27 mouse cellular contexts compared by ENCODE assay signal in genomic region chr6:92857761-92858160, GRCm38 (mm10). TPM values are rescaled to one million over a fixed set of nuclear protein-coding genes. Genes with fewer than 3 reads are reported as not detected.
DNase-seq lines count a peak whose midpoint lies in the region; ATAC-seq and TF ChIP-seq lines count a peak whose summit lies in the region.
"Had no signal": no experiment of that assay in that cellular context is flagged by ENCODE, and none has a peak within 500 bp of the region (broad histone marks: within the 10 kb centered on the region; RNA-seq: fewer than 3 reads in every experiment).

No protein-coding gene starts in this region.

- DNase-seq in gastrocnemius, adult 2 months: no peak
- no peak for DNase-seq in gastrocnemius, postnatal 10 days
- no peak for DNase-seq in kidney, adult 11 months
- DNase-seq in kidney, postnatal 0 days (ENCODE audit: low spot score): no peak
- no peak for DNase-seq in kidney, adult 8-10 months
- DNase-seq in cerebellum, adult 9-11 months: no peak
- DNase-seq: adrenal gland, adult 2 months; adrenal gland, postnatal 10 days; adrenal gland, postnatal 25 days; cerebellum, adult 11-12 months; cerebellum, adult 2 months; cerebellum, adult 9-10 months; cerebellum, postnatal 14 days; cerebellum, postnatal 36 days; embryo, embryonic 11 days had no signal

- intact Hi-C loops in gastrocnemius, adult 2 months (cut with DNase I): no loop called here

- no peak overlapping the region for H3K4me2 ChIP-seq in kidney, embryonic 15.5 days
- no peak overlapping the region for H3K4me2 ChIP-seq in kidney, postnatal 0 days (ENCODE audit: low read length)
- H3K4me2 ChIP-seq: embryonic facial prominence, embryonic 13.5 days; embryonic facial prominence, embryonic 15.5 days; forebrain, embryonic 12.5 days had no signal

- WGBS in kidney, embryonic 15.5 days: 87% methylated on average over 13 of the region's 13 CpGs
- 88% methylated on average over 13 of the region's 13 CpGs for WGBS in kidney, postnatal 0 days

- H3K27me3 ChIP-seq in kidney, embryonic 15.5 days: no peaks in the 10 kb centered on the region
- no peaks in the 10 kb centered on the region for H3K27me3 ChIP-seq in kidney, postnatal 0 days (ENCODE audit: insufficient read depth, low read length)
- H3K27me3 ChIP-seq: embryonic facial prominence, embryonic 13.5 days; embryonic facial prominence, embryonic 15.5 days; forebrain, embryonic 12.5 days had no signal

- no peak overlapping the region for H3K9ac ChIP-seq in kidney, embryonic 15.5 days
- no peak overlapping the region for H3K9ac ChIP-seq in kidney, postnatal 0 days (ENCODE audit: low read depth, low read length)
- H3K9ac ChIP-seq: embryonic facial prominence, embryonic 13.5 days; embryonic facial prominence, embryonic 15.5 days; forebrain, embryonic 12.5 days had no signal

- no peak for ATAC-seq in kidney, embryonic 15.5 days (replicated peaks; ENCODE audit: low FRiP score)
- ATAC-seq in kidney, postnatal 0 days (replicated peaks; ENCODE audit: low FRiP score, low read depth): no peak
- ATAC-seq: forebrain, embryonic 14.5 days; forebrain, embryonic 16.5 days had no signal

- no peak overlapping the region for H3K4me3 ChIP-seq in gastrocnemius, adult 2 months
- no peak overlapping the region for H3K4me3 ChIP-seq in kidney, embryonic 15.5 days (replicated peaks)
- H3K4me3 ChIP-seq in kidney, postnatal 0 days (replicated peaks; ENCODE audit: low read depth, low read length): no peak overlapping the region
- H3K4me3 ChIP-seq: embryonic facial prominence, embryonic 13.5 days; embryonic facial prominence, embryonic 15.5 days; erythroblast, embryonic 14.5 days; forebrain, embryonic 10.5 days; forebrain, embryonic 12.5 days had no signal

- no peak for TF ChIP-seq CTCF in gastrocnemius, adult 2 months (IDR thresholded peaks at IDR 0.05)
- no peak for TF ChIP-seq CTCF in kidney, postnatal 0 days (IDR thresholded peaks at IDR 0.05; ENCODE audit: low read depth)

- H3K27ac ChIP-seq in gastrocnemius, adult 2 months: peak overlapping the region; percentile 70
- H3K27ac ChIP-seq in kidney, embryonic 15.5 days: peak overlapping the region; percentile 37; the same call in 1 of the 2 replicates
- H3K27ac ChIP-seq in kidney, postnatal 0 days: peak overlapping the region; percentile 76
- H3K27ac ChIP-seq: embryonic facial prominence, embryonic 13.5 days; embryonic facial prominence, embryonic 15.5 days; forebrain, embryonic 10.5 days; forebrain, embryonic 12.5 days had no signal

- peaks cover 22% of the 10 kb centered on the region for H3K4me1 ChIP-seq in kidney, embryonic 15.5 days
- peaks cover 6% of the 10 kb centered on the region for H3K4me1 ChIP-seq in kidney, postnatal 0 days (replicated peaks; ENCODE audit: insufficient read depth, low read length)
- H3K4me1 ChIP-seq: embryonic facial prominence, embryonic 15.5 days; forebrain, embryonic 12.5 days had no signal

- H3K36me3 ChIP-seq in kidney, embryonic 15.5 days: peaks cover 64% of the 10 kb centered on the region
- H3K36me3 ChIP-seq in kidney, postnatal 0 days (ENCODE audit: insufficient read depth, low read length): peaks cover 29% of the 10 kb centered on the region; the same call in 1 of the 2 replicates
- H3K36me3 ChIP-seq: embryonic facial prominence, embryonic 15.5 days; forebrain, embryonic 12.5 days had no signal

- no peaks in the 10 kb centered on the region for H3K9me3 ChIP-seq in kidney, embryonic 15.5 days (replicated peaks)
- no peaks in the 10 kb centered on the region for H3K9me3 ChIP-seq in kidney, postnatal 0 days (replicated peaks; ENCODE audit: low read length)
- H3K9me3 ChIP-seq: embryonic facial prominence, embryonic 13.5 days; embryonic facial prominence, embryonic 15.5 days; forebrain, embryonic 10.5 days; forebrain, embryonic 12.5 days had no signal

RNA-seq across cellular contexts. Expression of gene Gm15737, which starts 11.4 kb away (rescaled TPM):
- total RNA-seq in gastrocnemius, adult 2 months (2021): under 1 TPM; 0.50 to 0.51 TPM
- total RNA-seq in gastrocnemius, postnatal 10 days (2021): under 1 TPM; 0.68 to 0.92 TPM
- 0.06 and 0.08 TPM in 2 replicates for polyA plus RNA-seq in kidney, embryonic 15.5 days (2015; fragmentation: Nextera tagmentation; extraction: Ambion mirVana)
- polyA plus RNA-seq in kidney, postnatal 0 days (2015; fragmentation: Nextera tagmentation; extraction: Ambion mirVana): 0.03 TPM in 1 of 2 replicates, not detected in the other
- total RNA-seq: adrenal gland, postnatal 10 days; adrenal gland, postnatal 25 days; common myeloid progenitor, adult 5-6 weeks; MEL had no signal
- polyA plus RNA-seq: brain, embryonic 14.5 days; C2C12; cerebellum, adult 2 months; embryonic facial prominence, embryonic 13.5 days; erythroblast, embryonic 14.5 days; forebrain, embryonic 12.5 days; forebrain, embryonic 14.5 days; forebrain, embryonic 16.5 days had no signal

RNA-seq across cellular contexts. Expression of gene A730049H05Rik, which starts 41.5 kb away (rescaled TPM):
- total RNA-seq in gastrocnemius, adult 2 months (2021): under 1 TPM in 1 of 2 experiments, not detected in 1; 0.11 TPM
- under 1 TPM in 1 of 2 experiments, not detected in 1; 0.12 TPM for total RNA-seq in gastrocnemius, postnatal 10 days (2021)
- polyA plus RNA-seq in kidney, embryonic 15.5 days (2015; fragmentation: Nextera tagmentation; extraction: Ambion mirVana): 1.9 and 2.9 TPM in 2 replicates
- polyA plus RNA-seq in kidney, postnatal 0 days (2015; fragmentation: Nextera tagmentation; extraction: Ambion mirVana): 7.0 and 7.1 TPM in 2 replicates
- total RNA-seq: common myeloid progenitor, adult 5-6 weeks; MEL had no signal
- polyA plus RNA-seq: C2C12; erythroblast, embryonic 14.5 days; forebrain, embryonic 14.5 days had no signal
